Mouse (Mus musculus): ENCODE results near the gene Slc9a5.

- peak; percentile 45; the same call in 1 of the 2 replicates for TF ChIP-seq POLR2A (IDR thresholded peaks at IDR 0.05; ENCODE audit: insufficient read depth, low read depth, low read length)
- 0 out of 2 replicates have a peak, but pooled peaks have one; percentile 21 for TF ChIP-seq EP300 (IDR thresholded peaks at IDR 0.05; ENCODE audit: insufficient read depth, low read depth, low read length)
- no peak for TF ChIP-seq CTCF (IDR thresholded peaks at IDR 0.05)
These were observed 44.1 kb upstream of the Slc9a5 start for GRCm38 (mm10) chr8:105304325-105305210.

Data from heart, adult 2 months (tissue).